Mouse (Mus musculus): ENCODE data around the gene Spcs2.
"Not testable (repeated sequence)": the region's sequence is repeated elsewhere in the genome, so short reads cannot be mapped to it uniquely, and the experiment has no call there.

Gene Spcs2

DNA sequence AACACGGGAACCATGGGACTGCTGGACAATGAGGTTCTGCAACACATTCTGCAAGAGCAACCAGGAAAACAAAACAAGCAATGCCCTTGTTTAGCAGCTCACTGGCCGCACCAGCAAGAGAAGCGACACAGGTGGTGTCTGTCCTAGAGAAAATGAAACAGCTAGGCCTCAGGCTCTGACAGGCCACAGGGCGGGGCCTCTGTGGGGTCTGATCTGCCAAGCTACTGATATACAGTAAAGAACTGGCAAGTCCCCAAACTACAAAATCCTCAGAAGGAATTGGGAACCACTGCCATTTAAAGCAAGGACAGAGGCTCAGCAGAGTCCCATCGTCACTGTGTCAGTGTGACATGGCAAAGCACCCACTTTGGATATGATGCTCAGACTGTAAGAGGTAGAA lies 40.8 kb downstream of the Spcs2 start:
- DNase-seq, result no peak

DNA sequence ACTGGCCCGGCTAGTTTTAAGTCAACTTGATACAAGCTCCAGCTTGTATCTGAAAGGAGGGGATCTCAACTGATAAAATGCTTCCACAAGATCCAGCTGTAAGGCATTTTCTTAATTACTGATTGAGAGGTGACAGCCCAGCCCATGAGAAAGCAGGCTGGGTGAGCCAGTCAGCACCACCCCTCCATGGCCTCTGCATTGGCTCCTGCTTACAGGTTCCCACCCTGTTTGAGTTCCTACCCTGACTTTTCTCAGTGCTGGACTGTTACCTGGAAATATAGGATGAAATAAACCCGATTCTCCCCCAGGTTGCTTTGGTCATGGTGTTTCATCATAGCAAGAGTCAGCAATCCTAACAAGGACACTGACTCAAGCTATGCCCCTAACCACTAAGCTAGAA lies 41.3 kb downstream of the Spcs2 start:
- no peak for DNase-seq

DNA sequence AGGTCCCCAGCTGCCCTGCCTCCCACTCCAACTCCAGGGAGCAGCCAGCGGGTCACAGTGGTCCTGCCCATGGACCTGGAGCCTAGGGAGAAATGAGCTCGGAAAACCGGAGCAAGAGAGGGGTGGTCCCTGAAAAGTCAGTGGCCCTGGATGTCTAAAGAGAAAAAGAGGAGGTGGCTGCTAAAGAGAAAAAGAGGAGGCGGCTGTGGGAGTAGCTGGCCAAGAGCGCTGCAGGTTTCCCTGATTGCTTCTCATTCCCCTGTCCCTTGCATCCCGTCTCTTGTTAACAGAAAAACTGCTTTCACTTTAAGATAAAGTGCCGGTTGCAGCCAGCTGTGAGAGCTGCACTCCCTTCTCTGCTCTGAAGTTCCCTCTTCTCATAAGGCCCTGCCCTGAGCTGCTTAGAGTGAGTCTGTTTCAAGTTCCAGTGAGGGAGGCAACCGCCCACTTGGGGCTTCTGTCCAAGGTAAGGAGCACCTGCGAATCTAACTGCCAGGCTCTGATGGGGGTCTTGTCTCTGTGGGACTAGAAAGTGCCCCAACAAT lies 45.0 kb downstream of the Spcs2 start:
- not testable (repeated sequence) for DNase-seq

DNA sequence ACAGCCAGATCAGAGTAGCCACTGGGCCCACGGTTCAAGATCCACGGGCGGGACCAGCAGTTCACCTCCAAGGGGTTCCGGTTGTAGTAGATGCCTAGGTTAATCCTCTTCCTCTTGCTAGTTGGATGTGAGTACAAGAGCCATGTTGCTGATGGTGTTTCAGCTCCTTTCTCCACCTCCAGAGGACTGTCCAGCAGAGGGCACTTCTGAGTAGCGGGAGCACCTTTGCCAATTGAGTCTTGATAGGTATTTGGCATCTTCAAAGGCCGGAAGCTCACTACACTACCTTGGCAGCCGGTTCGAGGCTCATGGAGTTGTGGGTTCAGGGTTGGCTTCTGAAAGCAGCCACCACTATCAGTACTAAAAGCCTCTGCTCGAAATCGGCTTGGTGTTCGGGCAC lies 49.9 kb downstream of the Spcs2 start:
- no peak for DNase-seq

DNA sequence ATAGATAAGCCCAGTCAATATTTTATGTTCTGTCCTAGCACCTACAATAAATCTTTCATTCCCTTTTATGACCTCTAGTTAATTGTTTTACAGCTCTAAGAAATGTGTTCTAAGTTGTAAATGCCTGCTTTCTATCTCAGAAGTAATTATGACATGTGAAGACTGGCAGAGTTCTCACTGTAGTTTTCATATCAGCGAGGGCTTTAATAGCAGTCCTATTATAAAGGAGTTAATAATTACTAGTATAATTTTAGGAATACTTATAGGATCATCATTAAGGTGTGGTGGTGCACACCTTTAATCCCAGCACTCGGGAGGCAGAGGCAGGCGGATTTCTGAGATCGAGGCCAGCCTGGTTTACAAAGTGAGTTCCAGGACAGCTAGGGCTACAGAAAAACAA lies 51.6 kb downstream of the Spcs2 start:
- no peak for DNase-seq

DNA sequence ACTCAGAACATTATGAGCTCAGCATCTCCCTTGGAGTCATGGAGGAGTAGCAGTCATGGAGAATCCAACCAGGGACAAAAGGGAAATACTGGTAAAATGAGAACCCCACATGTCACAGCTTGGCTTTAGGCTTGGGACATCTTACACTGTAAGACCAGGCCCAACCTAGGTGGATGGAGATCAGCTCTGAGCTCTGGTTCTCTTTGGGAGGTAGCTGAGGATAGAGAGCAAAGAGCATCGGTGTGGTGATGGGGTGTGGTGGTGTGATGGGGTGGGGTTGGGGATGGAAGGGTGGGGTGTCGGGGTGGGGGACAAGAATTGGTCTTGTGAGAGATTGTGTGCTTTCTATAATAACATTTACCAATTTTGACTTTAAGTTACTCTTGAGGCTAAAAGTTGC lies 52.4 kb downstream of the Spcs2 start:
- DNase-seq, result no peak

DNA sequence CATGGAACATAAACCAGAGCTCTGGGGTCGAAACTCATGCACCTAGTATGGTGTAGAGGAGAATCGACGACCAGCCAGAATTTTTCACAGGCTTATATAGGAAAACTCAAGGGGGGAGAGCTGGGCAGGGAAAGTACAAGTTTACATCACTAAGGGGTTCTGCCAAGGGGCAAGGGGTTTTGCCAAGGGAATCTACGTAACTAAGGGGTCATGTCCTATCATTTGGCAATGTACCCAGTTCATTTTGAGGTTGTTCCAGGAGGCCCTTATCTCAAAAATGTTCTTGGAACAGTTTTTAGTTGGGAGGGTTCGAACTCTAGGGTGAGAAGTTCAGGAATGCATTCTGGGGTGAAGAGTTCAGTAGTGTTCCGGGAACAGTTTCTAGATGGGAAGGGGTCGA lies 56.2 kb downstream of the Spcs2 start:
- DNase-seq, result not testable (repeated sequence)

DNA sequence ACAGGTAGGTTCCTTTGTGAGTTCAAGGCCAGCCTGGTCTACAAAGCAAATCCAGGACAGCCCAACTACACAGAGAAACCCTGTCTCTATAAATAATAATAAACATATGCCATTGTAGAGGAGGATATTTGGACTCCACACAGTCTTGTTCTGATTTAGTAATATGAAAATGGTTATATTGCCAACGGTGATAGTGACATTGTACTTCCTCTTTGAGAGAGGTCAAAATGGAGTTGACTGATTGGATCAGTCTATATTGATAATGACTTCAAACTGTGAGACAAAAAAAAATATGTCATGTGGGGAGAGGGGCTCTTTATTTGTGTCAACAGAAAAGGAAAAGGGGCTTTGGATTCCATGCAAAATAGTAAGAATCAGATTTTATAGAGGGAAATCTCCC lies 57.9 kb downstream of the Spcs2 start:
- no peak for DNase-seq

DNA sequence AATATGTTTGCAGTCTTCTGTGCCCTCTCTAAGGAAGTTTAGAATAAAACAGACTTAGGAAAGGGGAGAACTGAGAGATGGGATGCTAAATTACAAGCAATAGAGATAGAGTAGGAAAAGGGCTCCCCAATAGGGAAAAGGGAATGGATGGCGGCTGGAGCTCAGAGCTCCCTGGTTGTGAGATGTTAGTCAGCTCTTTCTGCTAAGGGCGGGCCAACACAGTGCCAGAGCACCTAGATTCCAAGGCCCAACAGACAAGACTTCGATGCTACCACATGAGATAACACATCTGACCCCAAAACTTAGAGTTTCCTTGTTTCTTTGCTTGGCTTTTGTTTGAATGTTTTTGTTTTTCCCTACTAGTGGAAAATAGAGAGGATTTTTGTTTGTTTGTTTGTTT lies 59.2 kb downstream of the Spcs2 start:
- not testable (repeated sequence) for DNase-seq

DNA sequence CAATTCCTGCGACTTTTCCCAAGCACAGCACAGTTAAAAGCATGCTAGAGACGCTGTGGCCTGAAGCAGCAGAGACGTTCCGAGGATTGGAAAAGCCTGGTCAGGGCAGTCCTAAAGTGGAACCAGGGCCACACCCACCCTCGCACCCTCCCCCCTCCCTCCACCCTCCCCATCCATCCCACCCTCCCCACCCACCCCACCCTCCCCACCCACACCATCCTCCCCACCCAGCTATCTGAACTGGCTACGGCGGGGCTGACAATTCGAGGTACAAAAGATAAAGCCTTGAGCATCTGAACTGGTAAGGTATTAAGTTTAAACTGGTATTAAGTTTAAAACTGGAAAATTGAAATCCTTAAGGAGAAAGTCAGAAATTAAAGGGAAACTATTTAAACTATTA lies 59.7 kb downstream of the Spcs2 start:
- DNase-seq, result no peak

DNA sequence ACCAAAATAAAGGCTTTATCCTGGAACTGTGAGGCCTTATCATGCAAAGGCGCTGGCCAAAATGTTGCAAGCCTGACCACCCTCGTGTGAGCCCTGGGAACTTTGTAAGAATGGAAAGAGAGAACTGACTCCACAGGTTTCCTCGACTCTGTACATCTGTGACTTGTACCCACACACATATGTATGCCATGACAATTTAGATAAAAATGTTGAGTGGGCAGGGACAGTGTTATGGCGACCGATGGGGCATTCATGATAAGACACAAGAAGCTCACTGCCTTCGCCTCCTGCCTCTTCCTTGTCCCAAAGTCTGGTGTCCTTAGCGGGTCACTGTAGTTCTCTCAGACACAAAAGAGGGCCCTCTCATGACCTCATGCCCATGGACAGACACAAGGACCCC lies 64.1 kb downstream of the Spcs2 start:
- no peak for DNase-seq

DNA sequence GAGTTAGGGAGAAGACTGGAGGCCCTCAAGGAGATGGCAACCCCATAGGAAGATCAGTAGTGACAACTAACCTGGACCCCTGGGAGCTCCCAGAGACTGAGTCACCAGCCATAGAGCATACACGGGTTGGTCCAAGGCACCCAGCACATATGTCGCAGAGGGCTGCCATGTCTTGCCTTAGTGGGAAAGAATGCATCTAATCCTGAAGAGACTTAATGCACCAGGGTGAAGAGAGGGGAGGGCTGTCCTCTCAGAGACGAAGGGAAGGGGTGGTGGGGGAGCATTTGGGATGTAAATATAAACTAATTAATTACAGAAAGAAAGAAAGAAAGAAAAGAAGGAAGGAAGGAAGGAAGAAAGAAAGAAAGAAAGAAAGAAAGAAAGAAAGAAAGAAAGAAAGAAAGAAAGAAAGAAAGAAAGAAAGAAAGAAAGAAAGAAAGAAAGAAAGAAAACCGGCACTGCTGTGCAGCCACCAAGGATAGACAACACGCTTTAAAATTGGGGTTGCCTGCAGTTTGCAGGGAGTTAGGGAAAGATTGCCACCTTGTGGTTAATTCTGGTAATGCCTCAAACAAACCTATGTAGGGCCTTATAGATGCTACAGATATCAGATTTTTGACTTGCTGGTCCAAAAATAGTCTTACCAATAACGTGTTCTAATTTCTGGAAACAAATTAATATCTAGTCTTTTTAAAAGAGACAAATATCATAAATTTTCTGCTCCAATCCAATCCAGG lies 65.2 kb downstream of the Spcs2 start:
- DNase-seq, result peak; percentile 70

DNA sequence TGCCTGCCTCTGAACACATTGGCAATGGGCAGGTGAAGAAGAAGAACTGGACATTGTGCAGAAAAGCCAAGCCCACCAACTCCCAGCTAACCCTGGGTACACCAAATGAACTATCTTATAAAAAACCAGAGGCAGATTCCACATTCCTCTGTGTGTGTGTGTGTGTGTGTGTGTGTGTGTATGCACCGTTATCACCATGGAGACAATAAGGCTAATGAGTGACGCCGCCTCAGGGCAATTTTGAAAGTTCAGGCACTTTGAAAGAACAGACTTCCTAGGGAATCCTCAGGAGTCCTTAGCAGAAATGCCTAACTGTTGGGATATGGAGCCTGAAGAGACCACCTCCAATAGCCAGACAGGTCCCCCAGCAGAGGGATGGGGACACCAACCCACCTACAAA lies 66.0 kb downstream of the Spcs2 start:
- DNase-seq, result no peak

DNA sequence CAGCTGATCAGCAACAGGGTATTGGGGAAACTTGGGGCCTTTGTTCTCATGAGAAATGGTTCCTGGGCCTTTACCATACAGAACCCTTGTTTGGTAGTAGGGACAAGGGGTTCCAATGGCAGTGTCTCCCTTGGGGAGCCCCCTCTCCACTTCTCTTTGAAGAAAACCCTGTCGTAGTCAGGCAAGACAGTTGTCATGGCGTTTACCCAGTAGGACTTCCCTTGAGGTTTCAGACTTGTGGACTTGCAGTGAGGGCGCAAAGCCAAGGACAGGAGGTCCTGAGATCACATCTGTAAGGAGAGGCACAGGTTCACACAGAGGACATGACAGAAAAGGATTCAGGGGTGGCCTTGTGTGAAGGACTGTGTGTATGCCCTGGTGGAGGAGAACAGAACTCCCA lies 66.8 kb downstream of the Spcs2 start:
- no peak for DNase-seq

DNA sequence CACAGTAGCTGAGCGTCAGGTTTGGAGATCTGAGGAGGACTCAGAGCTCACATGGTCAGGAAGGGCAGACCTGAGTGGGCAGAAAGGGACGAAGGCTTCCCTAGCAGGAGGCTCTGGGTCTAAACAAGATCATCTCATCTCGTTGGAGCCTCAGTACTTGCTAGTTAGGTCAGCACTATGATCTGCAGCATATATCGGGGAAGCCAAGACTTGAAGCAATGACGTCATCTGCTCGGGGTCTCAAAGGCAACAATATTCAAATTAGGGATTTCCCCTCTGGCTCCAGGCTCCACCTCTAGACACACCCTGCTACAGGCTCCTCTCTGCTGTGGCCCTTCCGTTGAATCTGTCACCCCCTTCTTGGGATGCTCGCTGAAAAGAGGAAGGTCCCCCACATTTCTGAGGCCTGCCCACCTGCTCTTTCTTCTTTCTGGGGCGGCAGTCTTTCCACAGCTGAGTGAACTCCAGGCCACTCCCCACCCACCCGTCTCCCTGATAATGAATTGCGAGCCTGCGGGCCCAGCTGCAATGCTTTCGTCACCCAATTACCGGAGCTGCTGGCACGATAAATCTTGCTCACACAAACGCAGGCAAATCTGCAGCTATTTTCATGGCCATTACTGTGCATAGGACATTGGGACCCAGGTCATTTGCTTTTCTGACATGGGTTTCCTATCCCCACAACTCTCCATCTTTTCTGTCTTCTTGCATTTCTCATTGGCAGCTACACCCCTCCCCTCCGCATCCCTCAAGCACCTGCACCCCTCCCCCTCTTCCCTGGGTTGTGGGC lies 67.9 kb downstream of the Spcs2 start:
- no peak for DNase-seq

DNA sequence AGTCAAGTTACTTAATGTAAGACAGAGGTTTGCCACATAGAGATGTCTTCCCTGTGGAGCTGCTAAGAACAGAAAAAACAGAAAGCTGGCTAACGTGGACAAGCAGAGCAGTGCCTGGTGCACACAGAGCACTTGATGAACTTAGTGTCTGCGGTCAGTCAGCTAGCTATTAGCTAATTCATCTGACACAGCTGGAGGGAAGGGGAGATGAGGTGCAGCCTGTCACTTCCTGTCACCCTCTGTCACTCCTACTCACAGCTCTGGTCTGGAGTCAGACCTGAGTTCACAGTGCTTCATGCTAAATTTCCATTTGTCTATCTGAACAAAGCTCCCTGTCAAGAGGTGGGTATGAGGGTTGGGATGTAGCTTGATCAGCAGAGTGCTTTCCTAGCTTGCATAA lies 69.2 kb downstream of the Spcs2 start:
- DNase-seq, result no peak

DNA sequence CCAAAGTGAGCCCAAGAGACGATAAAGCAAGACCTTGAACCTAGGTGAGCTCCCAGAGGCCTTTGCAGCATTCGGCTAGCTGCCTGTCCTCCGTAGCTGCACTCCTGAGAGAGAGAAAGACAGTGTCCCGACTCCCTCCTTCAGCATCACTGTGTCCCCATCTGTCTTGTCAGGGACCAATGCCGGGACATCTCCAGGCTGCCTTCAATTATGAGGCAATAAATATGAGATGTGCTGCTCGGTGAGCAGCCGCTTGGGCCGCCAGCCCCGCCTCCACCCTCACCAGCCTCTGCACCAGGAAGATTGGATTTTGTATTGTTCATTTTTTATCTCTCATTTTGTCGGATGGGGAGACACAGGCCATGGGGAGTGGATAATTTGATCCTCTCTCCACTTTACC lies 72.4 kb downstream of the Spcs2 start:
- no peak for DNase-seq

DNA sequence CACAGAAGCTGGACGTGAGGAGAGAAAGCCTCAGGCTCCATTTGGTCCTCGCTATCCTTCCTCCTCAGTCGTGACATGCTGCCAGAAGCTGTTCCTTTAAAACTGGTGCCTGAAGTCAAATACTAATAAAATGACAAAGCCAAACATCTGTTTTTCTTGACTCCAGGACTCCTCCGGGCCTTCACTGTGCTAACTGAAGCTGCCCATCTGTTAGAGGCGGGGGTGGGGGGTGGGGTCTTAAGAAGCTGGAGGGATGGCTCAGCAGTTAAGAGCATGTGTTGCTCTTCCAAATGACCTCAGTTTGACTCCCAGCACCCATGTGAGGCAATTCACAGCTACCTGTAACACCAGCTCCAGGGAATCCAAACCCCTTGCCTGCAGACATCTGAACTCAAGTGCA lies 74.7 kb downstream of the Spcs2 start:
- DNase-seq, result no peak

DNA sequence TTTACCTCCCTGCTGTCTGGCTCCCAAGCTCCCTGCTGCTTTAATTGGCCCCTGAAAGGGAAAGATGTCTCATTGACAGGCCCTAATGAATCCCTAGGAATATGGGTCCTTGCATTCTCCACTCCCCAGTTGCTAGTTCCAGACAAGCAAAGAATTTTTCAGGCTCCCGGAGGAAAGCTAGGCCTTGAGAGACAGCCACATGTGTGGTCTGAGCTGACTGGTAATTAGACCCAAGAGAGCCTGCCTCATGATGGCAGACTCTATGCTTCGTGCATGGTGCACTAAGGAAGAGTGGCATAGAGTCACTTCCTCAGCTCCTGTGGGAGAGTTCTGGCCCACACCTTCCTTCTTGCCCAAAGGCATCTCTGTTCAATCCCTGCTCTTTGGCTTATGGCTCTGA lies 75.3 kb downstream of the Spcs2 start:
- no peak for DNase-seq
